In genomic region chr16:85071248-85071647, GRCm38 (mm10) we compare ENCODE assay signal across 19 mouse cellular contexts.
DNase-seq lines count a peak whose midpoint lies in the region; ATAC-seq and TF ChIP-seq lines count a peak whose summit lies in the region.
"Had no signal": no experiment of that assay in that cellular context is flagged by ENCODE, and none has a peak within 500 bp of the region (broad histone marks: within the 10 kb centered on the region; RNA-seq: fewer than 3 reads in every experiment).

No protein-coding gene starts in this region.

- no peak overlapping the region for H3K4me3 ChIP-seq in forebrain, embryonic 13.5 days
- H3K4me3 ChIP-seq in forebrain, postnatal 0 days (ENCODE audit: low read depth, low read length) = no peak overlapping the region
- H3K4me3 ChIP-seq in brown adipose tissue, adult 24 weeks (ENCODE audit: insufficient read depth, low read depth, low read length) = no peak overlapping the region
- H3K4me3 ChIP-seq in kidney, postnatal 0 days (replicated peaks; ENCODE audit: low read depth, low read length) = no peak overlapping the region
- peak overlapping the region; percentile 2 for H3K4me3 ChIP-seq in megakaryocyte, embryonic 14.5 days (replicated peaks)
- H3K4me3 ChIP-seq in forebrain, embryonic 15.5 days = no peak overlapping the region
- H3K4me3 ChIP-seq: forebrain, embryonic 12.5 days; heart, embryonic 10.5 days; hindbrain, embryonic 12.5 days had no signal

- H3K27ac ChIP-seq in forebrain, embryonic 13.5 days = no peak overlapping the region
- H3K27ac ChIP-seq in forebrain, postnatal 0 days (ENCODE audit: low read depth, low read length) = no peak overlapping the region
- peak overlapping the region; percentile 82 for H3K27ac ChIP-seq in brown adipose tissue, adult 24 weeks (replicated peaks; ENCODE audit: low read depth, low read length)
- peak overlapping the region; percentile 13; the same call in 1 of the 2 replicates for H3K27ac ChIP-seq in kidney, postnatal 0 days
- no peak overlapping the region for H3K27ac ChIP-seq in forebrain, embryonic 15.5 days (replicated peaks)
- H3K27ac ChIP-seq: forebrain, embryonic 12.5 days; heart, embryonic 10.5 days; hindbrain, embryonic 12.5 days; liver, embryonic 14.5 days had no signal

- no peak for DNase-seq in forebrain, postnatal 0 days
- DNase-seq in kidney, postnatal 0 days (ENCODE audit: low spot score) = no peak
- no peak for DNase-seq in thymus, postnatal 14 days
- no peak for DNase-seq in left cerebral cortex, adult 11 months (ENCODE audit: low spot score)
- DNase-seq: adrenal gland, postnatal 25 days; cerebellum, adult 9-10 months; heart, postnatal 10 days; layer of hippocampus, postnatal 36 days; right cerebral cortex, postnatal 25 days; thymus, adult 18-20 months had no signal

- no peaks in the 10 kb centered on the region; the same call in 1 of the 2 replicates for H3K4me1 ChIP-seq in forebrain, embryonic 13.5 days
- H3K4me1 ChIP-seq in forebrain, postnatal 0 days (ENCODE audit: insufficient read depth) = no peaks in the 10 kb centered on the region
- H3K4me1 ChIP-seq in brown adipose tissue, adult 24 weeks (ENCODE audit: control insufficient read depth, insufficient read depth, insufficient read length, low read length) = peaks cover 16% of the 10 kb centered on the region
- peaks cover 7% of the 10 kb centered on the region; the same call in 1 of the 2 replicates for H3K4me1 ChIP-seq in kidney, postnatal 0 days (replicated peaks; ENCODE audit: insufficient read depth, low read length)
- no peaks in the 10 kb centered on the region for H3K4me1 ChIP-seq in megakaryocyte, embryonic 14.5 days
- no peaks in the 10 kb centered on the region for H3K4me1 ChIP-seq in forebrain, embryonic 15.5 days
- H3K4me1 ChIP-seq: forebrain, embryonic 12.5 days; hindbrain, embryonic 12.5 days had no signal

- peak; percentile 34; the same call in 1 of the 2 replicates for ATAC-seq in forebrain, embryonic 13.5 days
- ATAC-seq in forebrain, postnatal 0 days = no peak
- peak; percentile 85 for ATAC-seq in kidney, postnatal 0 days (replicated peaks; ENCODE audit: low FRiP score, low read depth)
- ATAC-seq in forebrain, embryonic 15.5 days (replicated peaks) = no peak
- ATAC-seq: midbrain, embryonic 16.5 days had no signal

- WGBS in forebrain, embryonic 13.5 days = 97% methylated on average over 1 of the region's 1 CpGs
- WGBS in forebrain, postnatal 0 days = 98% methylated on average over 1 of the region's 1 CpGs
- 71% methylated on average over 1 of the region's 1 CpGs for WGBS in kidney, postnatal 0 days
- WGBS in forebrain, embryonic 15.5 days = 100% methylated on average over 1 of the region's 1 CpGs

- no peak overlapping the region for H3K9ac ChIP-seq in forebrain, embryonic 13.5 days
- no peak overlapping the region for H3K9ac ChIP-seq in forebrain, postnatal 0 days
- no peak overlapping the region for H3K9ac ChIP-seq in kidney, postnatal 0 days (ENCODE audit: low read depth, low read length)
- no peak overlapping the region for H3K9ac ChIP-seq in forebrain, embryonic 15.5 days (replicated peaks)
- H3K9ac ChIP-seq: forebrain, embryonic 12.5 days; hindbrain, embryonic 12.5 days; liver, embryonic 14.5 days had no signal

- TF ChIP-seq CTCF in forebrain, postnatal 0 days (IDR thresholded peaks at IDR 0.05; ENCODE audit: low read depth) = no peak
- TF ChIP-seq CTCF in kidney, postnatal 0 days (IDR thresholded peaks at IDR 0.05; ENCODE audit: low read depth) = no peak

- H3K9me3 ChIP-seq in forebrain, embryonic 13.5 days (replicated peaks) = no peaks in the 10 kb centered on the region
- H3K9me3 ChIP-seq in forebrain, postnatal 0 days (ENCODE audit: low read length) = no peaks in the 10 kb centered on the region
- H3K9me3 ChIP-seq in kidney, postnatal 0 days (replicated peaks; ENCODE audit: low read length) = no peaks in the 10 kb centered on the region
- peaks cover 3% of the 10 kb centered on the region; the same call in 1 of the 2 replicates for H3K9me3 ChIP-seq in megakaryocyte, embryonic 14.5 days
- no peaks in the 10 kb centered on the region for H3K9me3 ChIP-seq in forebrain, embryonic 15.5 days
- H3K9me3 ChIP-seq: forebrain, embryonic 12.5 days; heart, embryonic 10.5 days; hindbrain, embryonic 12.5 days had no signal

- no peaks in the 10 kb centered on the region for H3K27me3 ChIP-seq in forebrain, embryonic 13.5 days
- no peaks in the 10 kb centered on the region for H3K27me3 ChIP-seq in forebrain, postnatal 0 days (ENCODE audit: insufficient read depth, low read length)
- H3K27me3 ChIP-seq in kidney, postnatal 0 days (ENCODE audit: insufficient read depth, low read length) = no peaks in the 10 kb centered on the region
- no peaks in the 10 kb centered on the region for H3K27me3 ChIP-seq in megakaryocyte, embryonic 14.5 days (replicated peaks)
- no peaks in the 10 kb centered on the region for H3K27me3 ChIP-seq in forebrain, embryonic 15.5 days
- H3K27me3 ChIP-seq: forebrain, embryonic 12.5 days; hindbrain, embryonic 12.5 days had no signal

- H3K4me2 ChIP-seq in forebrain, embryonic 13.5 days = no peak overlapping the region
- H3K4me2 ChIP-seq in forebrain, postnatal 0 days (ENCODE audit: low read depth) = no peak overlapping the region
- no peak overlapping the region for H3K4me2 ChIP-seq in kidney, postnatal 0 days (ENCODE audit: low read length)
- no peak overlapping the region for H3K4me2 ChIP-seq in forebrain, embryonic 15.5 days (replicated peaks)
- H3K4me2 ChIP-seq: forebrain, embryonic 12.5 days; hindbrain, embryonic 12.5 days had no signal

- peaks cover 28% of the 10 kb centered on the region for H3K36me3 ChIP-seq in forebrain, embryonic 13.5 days (ENCODE audit: poor library complexity, severe bottlenecking)
- peaks cover 7% of the 10 kb centered on the region for H3K36me3 ChIP-seq in forebrain, postnatal 0 days (ENCODE audit: insufficient read depth)
- peaks cover 10% of the 10 kb centered on the region; the same call in 1 of the 2 replicates for H3K36me3 ChIP-seq in kidney, postnatal 0 days (ENCODE audit: insufficient read depth, low read length)
- H3K36me3 ChIP-seq in megakaryocyte, embryonic 14.5 days (replicated peaks; ENCODE audit: low read length) = no peaks in the 10 kb centered on the region
- peaks cover 14% of the 10 kb centered on the region; the same call in 1 of the 2 replicates for H3K36me3 ChIP-seq in forebrain, embryonic 15.5 days

Comparison
In these comparisons a context has a peak if more than half of its experiments do, and no peak if none do; other contexts are left out.
1. ATAC-seq: peak in forebrain, embryonic 13.5 days (single experiment) and kidney, postnatal 0 days (single experiment); none in forebrain, postnatal 0 days (single experiment) and forebrain, embryonic 15.5 days (single experiment).
2. H3K27ac ChIP-seq: peak in brown adipose tissue, adult 24 weeks (single experiment) and kidney, postnatal 0 days (single experiment); none in forebrain, embryonic 13.5 days (single experiment), forebrain, postnatal 0 days (single experiment) and forebrain, embryonic 15.5 days (single experiment).